Mouse (Mus musculus) bone marrow macrophage, adult 2 months (primary cell): Measurements from ENCODE around the gene Kbtbd8.

Source experiments
- CTCF ChIP-seq: IDR thresholded peaks from 2 replicates; pipeline ENCODE4 v1.5.1; 2012; ENCODE audit warnings: low read depth, mild to moderate bottlenecking, low read length, moderate library complexity
- POLR2A ChIP-seq: IDR thresholded peaks from 2 replicates; pipeline ENCODE4 v1.6.1; 2012; ENCODE audit warnings: mild to moderate bottlenecking, low read depth, low read length, borderline replicate concordance

- no peak for TF ChIP-seq CTCF
- no peak for TF ChIP-seq POLR2A
Measured at GRCm38 (mm10) chr6:95117614-95118541, 838 bp downstream of the Kbtbd8 start.
